Mouse (Mus musculus) kidney, embryonic 15.5 days (tissue): ENCODE measurements around the gene Wdr41. TPM values are rescaled to one million over a fixed set of nuclear protein-coding genes. Genes with fewer than 3 reads are reported as not detected.

Experiments
- ATAC-seq: fragments of 200-750 bp; cut with Nextera tagmentation; replicated peaks from 2 replicates; pipeline ENCODE4 v1.8.0; 2017; ENCODE audit warnings: moderate TSS enrichment; ENCODE audit not compliant: low FRiP score
- H3K27ac ChIP-seq: fragments of 300-500 bp; sonication (generic); 2 replicates; pipeline ENCODE4 v1.5.1; 2015; ENCODE audit warnings: mild to moderate bottlenecking, inconsistent platforms
- H3K27me3 ChIP-seq: fragments of 300-500 bp; sonication (generic); 2 replicates; pipeline ENCODE4 v1.6.1; 2015; ENCODE audit warnings: inconsistent platforms
- H3K36me3 ChIP-seq: fragments of 300-500 bp; sonication (generic); 2 replicates; pipeline ENCODE4 v1.6.1; 2015; ENCODE audit warnings: inconsistent platforms
- H3K4me1 ChIP-seq: fragments of 300-500 bp; sonication (generic); 2 replicates; pipeline ENCODE4 v1.6.1; 2015; ENCODE audit warnings: inconsistent platforms
- H3K4me2 ChIP-seq: fragments of 300-500 bp; sonication (generic); 2 replicates; pipeline ENCODE4 v1.6.1; 2015; ENCODE audit warnings: moderate library complexity, mild to moderate bottlenecking, inconsistent platforms
- H3K4me3 ChIP-seq: fragments of 300-500 bp; sonication (generic); replicated peaks from 2 replicates; pipeline ENCODE4 v1.5.1; 2015; ENCODE audit warnings: mild to moderate bottlenecking, inconsistent platforms
- H3K9ac ChIP-seq: fragments of 300-500 bp; sonication (generic); 2 replicates; pipeline ENCODE4 v1.6.1; 2015; ENCODE audit warnings: mild to moderate bottlenecking, inconsistent platforms
- H3K9me3 ChIP-seq: fragments of 300-500 bp; sonication (generic); replicated peaks from 2 replicates; pipeline ENCODE4 v1.6.1; 2016; ENCODE audit warnings: inconsistent platforms
- WGBS: fragments of 180-500 bp; shearing (Covaris S2); methylation state at CpG from one replicate; pipeline ENCODE4 v1.1.7; 2015; ENCODE audit warnings: mixed read lengths; 5-methylcytosine and 5-hydroxymethylcytosine counted together
- polyA plus RNA-seq: library from polyadenylated mRNA; unstranded; fragments of >200 nt; fragmentation: Nextera tagmentation; extraction: Ambion mirVana; gene quantifications from 2 replicates; pipeline ENCODE4 v1.2.1, GENCODE M21; 2015

The Wdr41 gene
- polyA plus RNA-seq = 22.2 and 22.9 TPM in 2 replicates

- Histone ChIP-seq H3K9me3 (no peaks in the 10 kb centered on the region), H3K27me3 (no peaks in the 10 kb centered on the region), H3K9ac (peak within 1 kb of the TSS; percentile 74), H3K27ac (peak within 1 kb of the TSS; percentile 95), H3K36me3 (0 out of 2 replicates have a peak, but pooled peaks cover 6% of the 10 kb centered on the region), H3K4me2 (peak within 1 kb of the TSS; percentile 59), H3K4me3 (peak within 1 kb of the TSS; percentile 59), H3K4me1 (peaks cover 24% of the 10 kb centered on the region)
- WGBS = 1% methylated on average over 68 of the region's 68 CpGs
- peak; percentile 98 for ATAC-seq
Observed at GRCm38 (mm10) chr13:94976219-94977186, at the start of gene Wdr41. Wdr41 (plus strand) TSS chr13:94976344.

GRCm38 (mm10) chr13:94928086-94928485 lies 48.1 kb upstream of the Wdr41 start:
- Histone ChIP-seq H3K9me3 (no peaks in the 10 kb centered on the region), H3K36me3 (no peaks in the 10 kb centered on the region), H3K4me1 (no peaks in the 10 kb centered on the region), H3K27me3 (peaks cover 32% of the 10 kb centered on the region), H3K4me3 (no peak overlapping the region), H3K9ac (no peak overlapping the region), H3K4me2 (no peak overlapping the region), H3K27ac (no peak overlapping the region)
- 86% methylated on average over 3 of the region's 3 CpGs for WGBS
- ATAC-seq = no peak

GRCm38 (mm10) chr13:94938418-94938817 lies 37.7 kb upstream of the Wdr41 start:
- 64% methylated on average over 5 of the region's 5 CpGs for WGBS

GRCm38 (mm10) chr13:94940104-94940503 lies 36.0 kb upstream of the Wdr41 start:
- H3K27ac ChIP-seq = no peak overlapping the region
- no peak for ATAC-seq
- no peaks in the 10 kb centered on the region for H3K36me3 ChIP-seq
- no peaks in the 10 kb centered on the region for H3K4me1 ChIP-seq
- 67% methylated on average over 5 of the region's 5 CpGs for WGBS
- no peak overlapping the region for H3K4me3 ChIP-seq
- H3K27me3 ChIP-seq = peaks cover 14% of the 10 kb centered on the region
- H3K9me3 ChIP-seq = no peaks in the 10 kb centered on the region
- no peak overlapping the region for H3K4me2 ChIP-seq
- H3K9ac ChIP-seq = no peak overlapping the region

More at GRCm38 (mm10) chr13:94938418-94938817, 37.7 kb upstream of the Wdr41 start:
- no peak overlapping the region for H3K4me2 ChIP-seq
- H3K9ac ChIP-seq = no peak overlapping the region
- H3K4me3 ChIP-seq = no peak overlapping the region
- H3K36me3 ChIP-seq = no peaks in the 10 kb centered on the region
- no peak for ATAC-seq
- H3K27ac ChIP-seq = no peak overlapping the region
- peaks cover 14% of the 10 kb centered on the region for H3K27me3 ChIP-seq
- H3K9me3 ChIP-seq = no peaks in the 10 kb centered on the region
- H3K4me1 ChIP-seq = no peaks in the 10 kb centered on the region

GRCm38 (mm10) chr13:94941230-94941629 lies 34.9 kb upstream of the Wdr41 start:
- no peaks in the 10 kb centered on the region for H3K36me3 ChIP-seq
- no peak overlapping the region for H3K9ac ChIP-seq
- WGBS = 11% methylated on average over 4 of the region's 4 CpGs
- no peaks in the 10 kb centered on the region for H3K9me3 ChIP-seq
- no peak overlapping the region for H3K27ac ChIP-seq
- H3K4me3 ChIP-seq = no peak overlapping the region
- H3K27me3 ChIP-seq = peaks cover 14% of the 10 kb centered on the region
- H3K4me1 ChIP-seq = no peaks in the 10 kb centered on the region
- no peak overlapping the region for H3K4me2 ChIP-seq
- ATAC-seq = no peak

- WGBS = 57% methylated on average over 6 of the region's 6 CpGs
- no peak overlapping the region for H3K4me3 ChIP-seq
Observed at GRCm38 (mm10) chr13:94955941-94956340, 20.2 kb upstream of the Wdr41 start.

GRCm38 (mm10) chr13:94957965-94958364 lies 18.2 kb upstream of the Wdr41 start:
- H3K4me3 ChIP-seq = no peak overlapping the region
- ATAC-seq = no peak
- no peaks in the 10 kb centered on the region for H3K36me3 ChIP-seq
- no peaks in the 10 kb centered on the region for H3K27me3 ChIP-seq
- 74% methylated on average over 1 of the region's 1 CpGs for WGBS
- no peak overlapping the region for H3K9ac ChIP-seq
- no peaks in the 10 kb centered on the region for H3K4me1 ChIP-seq
- H3K9me3 ChIP-seq = no peaks in the 10 kb centered on the region
- no peak overlapping the region for H3K27ac ChIP-seq
- no peak overlapping the region for H3K4me2 ChIP-seq

More at GRCm38 (mm10) chr13:94955941-94956340, 20.2 kb upstream of the Wdr41 start:
- no peak for ATAC-seq
- Histone ChIP-seq H3K27ac (no peak overlapping the region), H3K27me3 (no peaks in the 10 kb centered on the region), H3K9me3 (no peaks in the 10 kb centered on the region), H3K4me2 (no peak overlapping the region), H3K9ac (no peak overlapping the region), H3K36me3 (no peaks in the 10 kb centered on the region), H3K4me1 (no peaks in the 10 kb centered on the region)

- 57% methylated on average over 9 of the region's 9 CpGs for WGBS
- Histone ChIP-seq H3K9ac (no peak overlapping the region), H3K4me2 (no peak overlapping the region), H3K27me3 (no peaks in the 10 kb centered on the region), H3K4me3 (no peak overlapping the region), H3K9me3 (no peaks in the 10 kb centered on the region), H3K27ac (no peak overlapping the region), H3K36me3 (no peaks in the 10 kb centered on the region), H3K4me1 (no peaks in the 10 kb centered on the region)
- no peak for ATAC-seq
Observed at GRCm38 (mm10) chr13:94969992-94970553, 6.1 kb upstream of the Wdr41 start.

GRCm38 (mm10) chr13:94975828-94976218 lies 321 bp upstream of the Wdr41 start:
- H3K4me3 ChIP-seq = peak overlapping the region; percentile 59
- no peaks in the 10 kb centered on the region for H3K27me3 ChIP-seq
- no peaks in the 10 kb centered on the region for H3K9me3 ChIP-seq
- WGBS = 23% methylated on average over 9 of the region's 9 CpGs
- 0 out of 2 replicates have a peak, but pooled peaks cover 1% of the 10 kb centered on the region for H3K36me3 ChIP-seq
- ATAC-seq = no peak; the same call in 1 of the 2 replicates
- H3K27ac ChIP-seq = peak overlapping the region; percentile 95
- peak overlapping the region; percentile 59 for H3K4me2 ChIP-seq
- H3K4me1 ChIP-seq = peaks cover 24% of the 10 kb centered on the region
- H3K9ac ChIP-seq = peak overlapping the region; percentile 74; the same call in 1 of the 2 replicates

- Histone ChIP-seq H3K4me2 (no peak overlapping the region), H3K27me3 (no peaks in the 10 kb centered on the region), H3K36me3 (0 out of 2 replicates have a peak, but pooled peaks cover 6% of the 10 kb centered on the region), H3K9ac (no peak overlapping the region), H3K4me3 (no peak overlapping the region), H3K4me1 (peaks cover 24% of the 10 kb centered on the region), H3K27ac (no peak overlapping the region), H3K9me3 (no peaks in the 10 kb centered on the region)
- no peak for ATAC-seq
- 41% methylated on average over 7 of the region's 7 CpGs for WGBS
Observed at GRCm38 (mm10) chr13:94979081-94979480, 2.9 kb downstream of the Wdr41 start.

- H3K36me3 ChIP-seq = 0 out of 2 replicates have a peak, but pooled peaks cover 3% of the 10 kb centered on the region
- H3K4me1 ChIP-seq = no peaks in the 10 kb centered on the region
- H3K4me3 ChIP-seq = no peak overlapping the region
- 53% methylated on average over 5 of the region's 5 CpGs for WGBS
- H3K27ac ChIP-seq = no peak overlapping the region
- H3K9ac ChIP-seq = no peak overlapping the region
- H3K9me3 ChIP-seq = no peaks in the 10 kb centered on the region
- 0 out of 2 replicates have a peak, but pooled peaks have one; percentile 43 for ATAC-seq
- H3K27me3 ChIP-seq = no peaks in the 10 kb centered on the region
- no peak overlapping the region for H3K4me2 ChIP-seq
Observed at GRCm38 (mm10) chr13:94990516-94990915, 14.4 kb downstream of the Wdr41 start.

GRCm38 (mm10) chr13:95007281-95007680 lies 31.1 kb downstream of the Wdr41 start:
- 70% methylated on average over 8 of the region's 8 CpGs for WGBS
- H3K27ac ChIP-seq = no peak overlapping the region
- H3K4me2 ChIP-seq = no peak overlapping the region
- no peaks in the 10 kb centered on the region for H3K9me3 ChIP-seq
- H3K4me3 ChIP-seq = no peak overlapping the region
- no peak for ATAC-seq
- no peaks in the 10 kb centered on the region for H3K4me1 ChIP-seq
- no peak overlapping the region for H3K9ac ChIP-seq
- no peaks in the 10 kb centered on the region for H3K27me3 ChIP-seq
- H3K36me3 ChIP-seq = peaks cover 13% of the 10 kb centered on the region; the same call in 1 of the 2 replicates
